Mouse (Mus musculus): Measurements from ENCODE around the gene Selenos.
A peak's percentile ranks its signal among the peaks of the same experiment; 100 is the strongest.
"Not testable (repeated sequence)": the region's sequence is repeated elsewhere in the genome, so short reads cannot be mapped to it uniquely, and the experiment has no call there.

The Selenos gene

DNA sequence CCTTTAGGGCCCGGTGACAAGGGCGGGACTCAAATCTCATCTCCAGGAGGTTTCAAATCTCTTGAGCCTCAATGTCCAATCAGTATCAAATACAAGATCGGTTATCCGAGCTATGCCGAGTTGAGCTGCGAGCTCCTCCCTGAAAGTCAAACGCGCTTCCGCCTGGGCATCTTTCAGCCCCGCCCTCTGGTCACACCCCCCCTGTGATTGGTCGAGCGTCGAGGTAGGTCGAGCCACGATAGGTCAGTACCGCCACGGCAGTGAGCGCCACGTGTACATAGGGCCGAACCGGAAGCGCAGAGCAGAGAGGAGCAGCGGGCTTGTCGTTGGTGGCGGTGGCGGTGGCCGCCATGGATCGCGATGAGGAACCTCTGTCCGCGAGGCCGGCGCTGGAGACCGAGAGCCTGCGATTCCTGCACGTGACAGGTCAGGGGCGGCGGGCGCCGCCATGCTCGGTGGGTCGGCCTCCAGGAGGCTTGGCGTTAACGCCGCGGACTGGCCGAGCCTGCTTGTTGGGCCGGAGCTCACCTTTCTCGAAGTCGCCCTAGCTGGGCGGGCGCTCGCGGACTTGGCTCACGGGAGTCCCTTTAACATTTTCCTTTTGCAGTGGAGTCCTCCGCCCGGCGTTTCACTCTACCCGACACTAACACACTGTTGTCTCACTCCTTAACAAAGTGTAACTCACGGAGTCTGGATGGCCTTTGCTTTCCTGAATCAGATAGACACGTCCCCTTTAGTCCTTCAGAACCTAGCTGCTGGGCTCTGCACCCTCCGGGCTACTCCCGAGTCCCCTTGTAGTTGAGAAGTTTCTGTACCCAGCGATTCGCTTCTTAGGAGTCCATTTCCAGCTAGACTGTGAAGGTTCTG is at the start of gene Selenos:
Gene Selenos, plus strand, starts transcription at position 286 of the 867 bp plus-strand sequence.
- peak; percentile 95 for DNase-seq

DNA sequence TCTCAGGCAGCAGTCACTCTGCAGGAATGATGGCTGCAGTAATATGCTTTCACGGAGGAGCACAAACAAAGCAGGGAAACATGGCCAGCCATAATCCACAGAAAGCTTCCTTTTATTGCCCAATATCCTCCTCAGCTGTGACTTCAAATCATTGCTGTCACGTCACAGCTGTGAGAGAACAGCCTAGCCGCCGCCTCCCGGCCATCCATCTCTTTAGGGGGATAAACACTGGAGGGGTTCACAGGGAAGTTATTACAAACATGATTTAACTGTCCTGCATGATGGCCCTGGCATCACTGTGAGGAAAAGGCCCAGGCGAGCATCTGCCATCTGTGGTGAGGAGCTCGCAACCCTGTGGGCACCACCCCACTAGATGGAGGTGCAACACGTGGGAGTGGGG is 42.6 kb upstream of the Selenos start:
- DNase-seq: no peak

DNA sequence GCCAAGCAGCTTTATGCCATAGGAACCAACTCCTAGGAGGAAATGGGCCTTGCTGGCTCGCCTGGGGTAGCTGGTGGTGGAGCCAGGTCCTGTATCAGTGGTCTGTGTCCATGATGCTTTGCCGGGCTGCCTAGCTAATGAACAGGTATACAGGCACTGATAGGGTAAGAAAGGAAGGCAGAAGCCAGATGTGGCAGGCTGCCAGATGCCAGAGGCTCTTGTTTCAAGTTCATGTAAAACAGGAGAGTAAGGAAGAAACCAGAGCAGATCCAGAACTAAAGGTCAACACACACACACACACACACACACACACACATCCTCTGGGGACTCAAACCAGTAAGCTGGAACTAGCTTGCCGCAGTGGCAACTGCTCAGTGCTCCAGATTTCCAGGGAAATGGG is 41.2 kb upstream of the Selenos start:
- peak; percentile 64 for DNase-seq

DNA sequence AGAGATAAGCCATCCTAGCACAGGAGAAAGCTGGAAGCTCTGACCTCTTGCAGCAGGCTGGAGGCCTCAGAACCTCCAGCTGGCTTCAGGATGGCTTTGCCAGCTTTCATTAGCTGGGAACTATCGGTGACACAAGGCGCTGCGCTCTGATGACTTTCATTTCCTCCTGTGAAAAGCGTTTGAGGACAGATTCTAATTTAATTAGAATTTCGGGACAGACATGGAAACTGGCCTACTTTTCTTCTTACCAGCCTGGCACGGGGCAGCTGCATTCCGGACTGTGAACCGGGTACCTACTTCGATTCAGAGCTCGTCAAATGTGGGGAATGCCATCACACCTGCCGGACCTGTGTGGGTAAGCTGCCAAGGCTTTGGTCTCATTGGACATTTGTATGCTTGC is 40.7 kb upstream of the Selenos start:
- peak; percentile 84 for DNase-seq

DNA sequence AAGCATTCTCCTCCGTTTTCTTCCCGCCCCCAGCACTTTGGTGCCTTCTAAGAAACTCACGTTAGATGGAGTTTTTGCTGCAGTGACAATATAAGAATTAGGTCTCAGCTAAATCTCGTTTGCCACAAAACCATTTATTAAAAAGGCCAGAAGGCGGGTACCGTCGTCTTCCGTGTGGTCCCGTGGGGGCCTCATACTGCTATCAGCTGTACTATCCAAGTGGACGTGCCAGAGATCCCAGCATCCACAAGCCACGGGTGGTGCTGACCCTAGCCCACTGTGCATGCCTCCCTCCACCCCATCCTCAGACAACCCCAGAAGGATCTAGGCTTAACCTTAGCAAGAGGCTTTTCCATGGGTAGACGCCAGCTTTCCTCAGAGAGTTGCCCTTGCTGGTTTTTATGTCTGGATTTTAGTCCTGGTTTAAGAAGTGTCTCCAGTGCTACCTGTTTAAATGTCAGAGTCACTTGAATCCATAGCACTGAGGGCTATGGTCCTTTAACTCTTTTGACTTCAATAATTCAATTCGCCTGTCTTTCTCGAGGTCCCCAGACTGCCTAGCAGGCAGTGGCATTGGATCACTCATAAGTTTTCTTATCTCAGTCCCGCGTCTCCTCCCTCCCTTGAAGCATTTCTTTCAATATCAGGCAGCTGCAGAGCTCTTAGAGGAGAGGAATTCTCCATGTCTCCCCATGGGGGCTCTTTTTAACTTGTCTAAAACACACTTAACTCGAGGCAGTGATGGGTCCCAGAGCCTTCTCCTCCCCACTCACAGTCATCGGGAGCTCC is 39.2 kb upstream of the Selenos start:
- no peak for DNase-seq

DNA sequence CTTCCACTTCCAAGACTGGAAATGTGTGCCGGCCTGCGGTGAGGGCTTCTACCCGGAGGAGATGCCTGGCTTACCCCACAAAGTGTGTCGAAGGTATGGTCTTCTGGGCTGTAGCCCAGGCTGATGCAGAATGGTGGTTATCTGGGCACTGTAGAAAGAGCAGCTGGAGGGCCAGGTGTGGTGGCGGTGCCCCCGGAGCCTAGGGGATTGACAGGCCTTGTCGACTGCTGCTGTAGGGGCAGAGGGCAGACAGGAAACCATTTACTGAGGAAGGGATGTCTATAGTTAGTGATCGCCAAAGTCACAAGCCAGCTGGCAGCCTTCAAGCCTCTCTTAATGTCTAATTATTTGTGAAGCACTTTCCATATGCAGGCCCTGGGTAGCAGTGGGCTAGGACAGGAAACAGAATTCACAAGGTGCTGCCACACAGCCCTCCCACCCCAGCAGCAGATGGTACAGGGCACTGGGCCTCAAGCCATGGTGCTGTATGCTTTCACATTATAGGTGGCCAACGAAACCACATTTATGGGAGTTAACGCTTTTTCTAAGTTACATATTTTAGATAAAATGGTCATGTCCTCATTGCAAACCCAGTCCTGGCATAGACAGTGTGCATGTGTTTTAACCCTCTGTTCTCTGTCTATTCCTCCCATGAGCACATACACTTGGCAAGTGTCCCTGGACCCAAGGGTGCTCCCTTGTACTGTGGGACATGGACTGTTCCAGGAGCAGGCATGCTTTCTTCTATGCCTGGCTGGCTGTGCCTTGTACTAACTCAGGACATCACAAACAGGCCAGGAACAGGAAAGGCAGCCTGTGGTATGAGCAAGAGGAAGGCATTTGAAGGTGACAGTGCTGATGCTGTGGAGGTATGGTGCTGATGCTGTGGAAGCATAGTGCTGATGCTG is 35.6 kb upstream of the Selenos start, which contains the start of gene Gm45213:
Gene Gm45213, plus strand, starts transcription at position 51 of the 908 bp plus-strand sequence.
- peak; percentile 88 for DNase-seq

DNA sequence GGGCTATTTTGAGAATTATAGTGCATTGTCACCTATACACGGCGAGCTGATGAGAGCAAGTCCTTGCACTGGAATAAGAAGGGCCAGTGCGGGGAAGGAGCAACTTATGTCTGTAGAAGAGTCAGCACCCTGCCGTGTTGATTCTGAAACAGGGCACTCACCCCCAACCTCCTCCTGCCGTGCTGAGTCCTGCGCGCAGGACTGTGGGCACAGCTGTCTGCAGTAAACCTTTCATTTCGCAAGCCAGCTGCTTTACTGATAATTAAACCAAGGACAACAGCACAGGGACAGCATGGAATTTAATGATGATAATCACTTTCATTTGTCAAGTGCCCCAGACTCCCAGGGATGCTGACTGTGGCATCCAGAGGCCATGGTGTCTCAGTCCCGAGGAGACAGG is 34.8 kb upstream of the Selenos start:
- DNase-seq: no peak

DNA sequence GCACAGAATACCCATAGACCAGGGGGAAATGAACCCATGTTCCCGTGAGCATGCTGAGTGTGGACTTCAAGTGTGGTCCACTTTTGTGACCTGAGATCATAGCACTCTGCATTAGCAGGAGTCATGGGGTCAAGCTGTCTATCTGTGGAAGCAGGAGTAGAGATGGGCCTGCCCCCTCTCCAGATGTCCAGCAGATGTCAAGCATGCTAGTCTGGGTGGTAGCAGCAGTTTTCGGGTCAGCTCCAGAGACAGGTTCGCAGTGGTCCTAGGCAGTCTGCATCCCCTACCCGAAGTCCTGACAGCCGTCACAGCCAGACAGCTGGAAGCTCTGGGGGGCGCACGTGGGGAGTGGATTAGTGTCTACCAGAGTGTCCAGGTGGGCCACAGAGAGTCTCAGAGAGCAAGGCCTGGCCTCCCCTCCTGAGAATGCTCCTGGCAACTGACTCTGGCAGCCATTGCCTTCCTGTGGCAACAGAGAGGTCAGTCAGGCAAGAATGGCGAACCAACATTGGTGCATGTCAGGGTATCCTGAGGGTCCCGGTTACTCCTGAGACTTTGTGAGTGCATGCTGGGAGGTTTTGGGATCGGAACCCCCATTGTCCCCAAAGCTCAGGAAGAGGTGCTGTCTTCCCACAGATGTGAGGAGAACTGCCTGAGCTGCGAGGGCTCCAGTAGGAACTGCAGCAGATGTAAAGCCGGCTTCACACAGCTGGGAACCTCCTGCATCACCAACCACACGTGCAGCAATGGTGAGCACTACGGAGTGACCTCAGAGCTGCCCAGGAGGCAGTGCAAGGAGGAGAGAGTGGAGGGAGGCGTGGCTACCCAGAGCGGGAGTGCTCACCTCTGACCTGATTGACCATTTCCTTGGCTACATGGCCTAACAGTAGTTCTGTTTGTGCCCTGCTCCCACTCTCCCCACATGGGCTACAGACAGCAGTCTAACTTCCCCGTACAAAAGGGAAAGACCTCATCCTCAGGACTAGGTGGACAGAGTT is 32.2 kb upstream of the Selenos start:
- DNase-seq: no peak

DNA sequence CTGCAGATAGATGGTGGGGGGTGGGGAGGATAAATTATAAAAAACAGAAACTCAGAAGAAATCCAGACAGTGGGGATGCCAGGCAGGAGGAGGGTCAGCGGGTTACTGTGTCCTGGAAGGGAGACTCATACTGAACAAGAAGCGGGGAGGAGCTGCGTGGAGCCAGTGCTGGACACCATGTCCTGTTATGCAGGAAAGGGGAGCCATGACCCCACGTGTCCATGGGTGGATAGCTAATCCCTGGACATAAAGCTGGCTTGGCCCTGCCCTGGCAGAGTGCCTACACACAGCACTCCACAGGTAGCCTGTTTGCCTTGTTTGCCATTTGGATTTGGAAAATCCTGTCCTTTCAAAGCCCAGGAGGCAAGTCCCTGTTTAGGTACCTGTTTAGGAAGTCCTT is 31.5 kb upstream of the Selenos start:
- DNase-seq: no peak

DNA sequence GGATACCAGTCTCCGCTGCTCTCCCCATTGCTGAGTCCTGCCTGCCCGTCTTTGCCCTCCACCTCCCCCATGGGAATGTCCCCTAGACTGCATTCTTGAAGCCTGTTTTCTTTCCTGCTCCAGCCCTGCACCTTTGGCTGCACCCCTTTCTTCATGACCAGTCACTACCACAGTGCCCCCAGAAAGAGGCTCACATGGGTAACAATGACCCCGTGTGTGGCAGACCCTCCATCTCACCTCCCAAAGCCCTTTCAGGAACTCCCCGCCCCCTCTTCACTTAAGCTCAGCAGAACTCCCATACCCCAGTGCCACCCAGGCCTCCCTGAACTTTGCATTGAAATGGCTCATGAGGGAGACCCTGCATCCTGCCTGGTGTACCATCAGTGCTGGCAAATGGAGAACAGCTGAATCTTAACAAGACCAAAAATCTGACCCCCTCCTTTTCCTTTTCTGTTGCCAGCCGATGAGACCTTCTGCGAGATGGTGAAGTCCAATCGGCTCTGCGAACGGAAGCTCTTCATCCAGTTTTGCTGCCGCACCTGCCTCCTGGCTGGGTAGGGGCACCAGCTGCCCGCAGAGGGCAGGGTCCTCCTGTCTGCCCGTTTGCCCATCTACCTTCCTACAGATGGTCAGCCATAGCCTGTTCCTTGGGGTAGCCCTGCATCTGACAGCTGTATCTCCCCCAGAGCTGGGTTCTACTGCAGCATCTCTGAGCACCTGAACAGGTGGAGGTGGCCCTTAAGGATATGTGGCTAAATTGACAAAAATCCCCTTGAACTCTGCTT is 30.8 kb upstream of the Selenos start:
- no peak for DNase-seq

DNA sequence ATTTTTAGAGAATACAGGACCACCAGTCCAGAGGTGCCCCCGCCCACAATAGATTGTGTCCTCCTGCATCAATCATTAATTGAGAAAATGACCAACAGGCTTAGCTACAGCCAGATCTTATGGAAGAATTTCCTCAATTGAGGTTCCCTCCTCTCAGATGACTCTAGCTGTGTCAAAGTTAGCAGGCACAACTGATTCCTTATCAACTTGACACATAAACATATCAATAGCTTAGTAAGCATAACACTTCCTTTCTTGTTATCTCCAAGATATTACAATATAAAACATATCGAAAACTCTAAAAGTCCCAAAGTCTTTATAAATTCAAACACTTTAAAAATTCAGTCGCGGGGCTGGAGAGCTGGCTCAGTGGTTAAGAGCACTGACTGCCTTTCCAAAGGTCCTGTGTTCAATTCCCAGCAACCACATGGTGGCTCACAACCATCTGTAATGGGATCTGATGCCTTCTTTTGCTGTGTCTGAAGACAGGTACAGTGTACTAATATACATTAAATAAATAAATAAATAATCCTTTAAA is 25.4 kb upstream of the Selenos start:
- DNase-seq: no peak

DNA sequence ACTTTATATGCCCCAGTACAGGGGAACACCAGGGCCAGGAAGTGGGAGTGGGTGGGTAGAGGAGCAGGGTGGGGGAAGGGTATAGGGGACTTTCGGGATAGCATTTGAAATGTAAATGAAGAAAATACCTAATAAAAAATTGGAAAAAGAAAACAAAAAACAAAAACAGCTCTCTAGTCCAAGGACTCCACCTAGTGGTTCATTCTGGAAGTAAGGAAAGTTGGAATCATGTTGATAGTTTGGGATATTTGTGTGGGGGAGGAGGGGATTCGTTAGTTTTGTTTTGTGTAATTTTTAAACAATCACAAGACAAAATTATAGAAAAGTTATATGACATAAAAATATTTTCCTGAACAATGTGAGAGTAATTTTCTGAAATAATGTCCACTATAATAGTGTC is 24.1 kb upstream of the Selenos start:
- DNase-seq: not testable (repeated sequence)

DNA sequence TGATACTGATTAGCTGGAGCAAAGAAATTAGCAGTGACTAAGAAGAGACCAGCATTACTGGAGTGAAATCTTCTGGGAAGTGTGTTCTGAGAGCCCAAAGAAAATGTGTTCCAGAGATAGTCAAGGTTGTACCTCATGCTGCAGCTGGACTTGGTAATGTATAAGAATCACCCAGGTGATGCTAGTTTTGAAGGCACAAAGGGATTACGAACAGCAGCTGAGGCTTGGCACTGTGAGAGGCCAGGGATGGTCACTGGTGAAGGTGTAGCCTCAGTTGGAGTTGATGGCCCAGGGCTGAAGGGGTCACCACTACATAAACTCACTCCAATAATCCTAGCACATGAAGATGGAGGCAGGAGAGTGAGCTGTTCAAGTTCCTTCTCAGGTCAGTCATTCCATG is 20.7 kb upstream of the Selenos start, which contains the start of gene Snrpa1:
Gene Snrpa1, plus strand, starts transcription at position 301 of the 400 bp plus-strand sequence.
- DNase-seq: no peak

DNA sequence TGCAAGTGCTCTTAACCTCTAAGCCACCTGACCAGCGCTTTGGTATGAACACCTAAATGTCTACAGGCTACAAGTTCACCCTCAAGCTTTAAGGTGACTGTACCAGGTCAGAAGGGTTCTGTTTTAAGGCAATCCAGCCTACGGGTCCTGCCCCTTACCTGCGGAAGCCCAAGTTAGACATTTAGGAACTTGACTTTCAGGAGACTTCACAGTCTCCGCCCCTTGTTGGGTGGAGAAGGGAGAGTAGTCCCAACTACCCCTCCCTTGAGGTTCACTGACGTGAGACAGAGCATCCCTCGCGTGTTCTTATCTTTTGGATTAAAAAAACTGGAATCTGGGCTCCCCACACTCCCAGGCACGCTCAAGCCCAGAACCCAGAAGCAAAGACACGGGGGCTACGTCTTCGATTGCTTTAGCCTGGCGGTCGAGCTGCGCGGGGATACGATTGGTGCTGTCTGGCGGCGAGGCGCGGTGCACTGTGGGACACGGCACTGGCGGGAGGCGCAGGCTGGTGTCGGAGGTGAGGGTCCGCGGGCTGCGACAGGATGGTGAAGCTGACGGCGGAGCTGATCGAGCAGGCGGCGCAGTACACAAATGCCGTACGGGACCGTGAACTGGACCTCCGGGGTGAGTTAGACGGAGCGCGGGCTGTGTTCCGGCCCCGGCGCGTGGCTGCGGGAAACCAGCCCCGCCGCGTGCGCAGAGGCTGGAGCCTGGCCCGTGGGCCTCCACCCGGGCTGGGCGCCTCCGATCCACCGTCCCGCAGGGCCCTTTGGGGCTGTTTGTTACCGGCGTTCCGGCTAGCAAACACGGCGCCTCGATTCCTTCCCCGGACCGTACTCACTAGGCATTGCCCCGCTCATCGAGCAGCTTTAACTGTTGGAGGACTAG is 19.1 kb upstream of the Selenos start:
- peak; percentile 84 for DNase-seq

DNA sequence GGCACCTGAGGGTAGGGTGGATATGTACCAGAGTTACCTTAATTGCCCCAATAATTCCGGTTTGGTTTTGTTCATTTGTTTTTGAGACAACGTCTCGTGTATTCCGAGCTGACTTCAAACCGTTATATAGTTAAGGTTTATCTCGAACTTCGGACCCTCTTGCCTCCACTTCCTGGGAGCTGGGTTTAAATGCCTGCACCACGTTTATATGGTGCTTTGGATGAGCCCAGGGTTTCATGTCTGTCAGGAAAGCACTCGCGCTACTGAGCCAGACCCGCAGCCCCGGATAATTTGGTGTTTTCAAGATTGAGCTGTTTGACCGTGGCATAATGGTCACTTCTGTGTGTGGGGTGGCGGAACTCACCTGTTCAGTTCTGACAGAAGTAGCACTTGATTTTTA is 18.4 kb upstream of the Selenos start:
- no peak for DNase-seq

DNA sequence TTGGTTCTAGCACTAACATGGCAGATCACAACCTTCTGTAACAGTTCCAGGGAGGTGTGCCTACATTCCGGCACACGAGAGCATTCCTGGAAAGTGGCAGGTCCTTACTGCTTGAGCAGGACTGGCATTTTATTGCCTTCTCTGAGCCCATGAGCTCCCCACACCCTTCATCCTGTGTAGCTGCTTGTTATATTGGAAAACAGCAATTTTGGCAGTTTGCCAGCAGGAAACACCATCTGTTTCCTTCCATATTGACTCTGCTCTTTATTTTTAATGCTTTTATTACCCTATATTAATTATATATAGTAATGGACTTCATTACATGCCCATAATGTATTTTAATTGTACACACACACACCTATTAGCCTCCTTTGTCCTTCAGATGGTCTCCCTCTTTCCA is 3.0 kb upstream of the Selenos start:
- DNase-seq: peak; percentile 44

DNA sequence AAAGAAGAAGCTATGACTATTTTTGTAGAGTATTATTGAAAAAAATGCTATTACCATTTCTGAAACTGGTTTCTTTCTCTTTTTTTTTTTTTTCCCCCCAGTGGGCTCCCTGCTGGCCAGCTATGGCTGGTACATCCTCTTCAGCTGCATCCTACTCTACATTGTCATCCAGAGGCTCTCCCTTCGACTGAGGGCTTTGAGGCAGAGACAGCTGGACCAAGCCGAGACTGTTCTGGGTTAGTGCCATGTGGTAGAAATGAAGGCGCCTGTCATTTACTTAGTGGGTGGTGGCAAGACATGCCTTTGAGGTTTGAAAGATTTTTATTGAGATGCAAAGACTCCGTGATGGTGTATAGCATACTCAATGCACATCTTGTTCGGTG is 773 bp downstream of the Selenos start:
- peak; percentile 27 for DNase-seq

DNA sequence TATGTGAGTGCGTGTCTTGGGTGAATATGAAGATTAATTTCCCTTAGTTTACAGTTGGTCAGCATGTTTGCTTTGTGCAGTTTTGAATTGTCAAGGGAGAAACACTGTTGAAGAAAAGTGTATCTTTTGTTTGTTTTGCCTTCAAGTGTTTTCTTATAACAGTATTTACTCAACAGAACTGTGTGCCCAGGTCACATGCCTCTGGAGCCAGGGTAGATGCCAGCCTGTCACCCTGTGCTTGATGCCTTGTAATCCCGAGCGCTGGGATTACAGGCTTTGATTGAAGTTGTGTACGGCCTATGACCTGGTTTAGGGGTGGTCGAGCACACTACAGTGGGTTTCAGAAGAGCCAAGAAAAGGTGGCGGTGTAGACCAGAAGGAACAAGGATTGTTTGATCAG is 4.3 kb downstream of the Selenos start:
- DNase-seq: no peak

DNA sequence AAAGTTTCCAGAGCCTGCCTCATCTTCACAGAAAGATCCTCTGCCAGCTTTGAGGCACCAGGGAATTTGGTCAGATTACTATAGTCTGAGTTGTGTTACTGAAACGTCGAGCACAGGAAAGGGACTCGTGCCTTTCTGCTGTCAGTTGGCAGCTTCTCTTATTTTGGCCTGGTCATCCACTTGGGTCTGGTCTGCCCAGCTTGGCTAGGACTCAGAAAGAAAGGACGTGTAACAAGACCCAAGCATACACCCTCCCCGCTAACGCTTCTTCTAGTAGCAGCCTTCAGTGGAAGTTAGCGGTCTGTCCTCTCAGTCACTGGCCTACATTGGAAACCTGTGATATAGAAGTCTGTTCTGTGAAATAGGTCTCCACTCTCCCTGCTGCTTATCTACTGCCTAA is 5.1 kb downstream of the Selenos start:
- no peak for DNase-seq

All from cerebellum, adult 9-11 months (tissue).